Mouse (Mus musculus): Measurements from ENCODE around the gene Gm9857.

The Gm9857 gene

GRCm38 (mm10) chr3:108921822-108922221 lies 18.4 kb downstream of the Gm9857 start:
- no peak for DNase-seq

GRCm38 (mm10) chr3:108920442-108921070 lies 19.7 kb downstream of the Gm9857 start:
- DNase-seq, result peak; percentile 31

- DNase-seq, result no peak
These were observed 21.4 kb downstream of the Gm9857 start for GRCm38 (mm10) chr3:108918852-108919251.

GRCm38 (mm10) chr3:108917986-108918385 lies 22.3 kb downstream of the Gm9857 start:
- DNase-seq, result no peak

GRCm38 (mm10) chr3:108916857-108917256 lies 23.4 kb downstream of the Gm9857 start:
- DNase-seq, result no peak

DNA sequence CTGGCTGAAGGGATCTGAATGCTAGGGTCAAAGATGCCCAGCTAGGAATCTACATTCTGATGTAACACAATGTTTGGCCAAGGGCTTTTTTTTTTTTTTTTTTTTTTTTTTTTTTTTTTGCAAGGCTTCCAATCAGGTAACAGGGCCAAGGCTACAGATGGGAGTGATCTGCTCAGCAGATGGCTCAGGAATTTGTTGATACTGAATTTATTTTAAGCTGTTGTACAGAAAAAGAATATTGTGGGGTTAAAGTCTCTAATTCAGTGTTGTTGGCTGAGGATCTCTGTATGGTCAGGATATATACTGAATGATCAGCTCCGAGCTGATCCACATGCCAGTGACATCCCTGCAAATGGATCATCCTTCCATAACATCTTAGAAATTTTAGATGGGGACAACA lies 24.2 kb downstream of the Gm9857 start:
- DNase-seq, result no peak

DNA sequence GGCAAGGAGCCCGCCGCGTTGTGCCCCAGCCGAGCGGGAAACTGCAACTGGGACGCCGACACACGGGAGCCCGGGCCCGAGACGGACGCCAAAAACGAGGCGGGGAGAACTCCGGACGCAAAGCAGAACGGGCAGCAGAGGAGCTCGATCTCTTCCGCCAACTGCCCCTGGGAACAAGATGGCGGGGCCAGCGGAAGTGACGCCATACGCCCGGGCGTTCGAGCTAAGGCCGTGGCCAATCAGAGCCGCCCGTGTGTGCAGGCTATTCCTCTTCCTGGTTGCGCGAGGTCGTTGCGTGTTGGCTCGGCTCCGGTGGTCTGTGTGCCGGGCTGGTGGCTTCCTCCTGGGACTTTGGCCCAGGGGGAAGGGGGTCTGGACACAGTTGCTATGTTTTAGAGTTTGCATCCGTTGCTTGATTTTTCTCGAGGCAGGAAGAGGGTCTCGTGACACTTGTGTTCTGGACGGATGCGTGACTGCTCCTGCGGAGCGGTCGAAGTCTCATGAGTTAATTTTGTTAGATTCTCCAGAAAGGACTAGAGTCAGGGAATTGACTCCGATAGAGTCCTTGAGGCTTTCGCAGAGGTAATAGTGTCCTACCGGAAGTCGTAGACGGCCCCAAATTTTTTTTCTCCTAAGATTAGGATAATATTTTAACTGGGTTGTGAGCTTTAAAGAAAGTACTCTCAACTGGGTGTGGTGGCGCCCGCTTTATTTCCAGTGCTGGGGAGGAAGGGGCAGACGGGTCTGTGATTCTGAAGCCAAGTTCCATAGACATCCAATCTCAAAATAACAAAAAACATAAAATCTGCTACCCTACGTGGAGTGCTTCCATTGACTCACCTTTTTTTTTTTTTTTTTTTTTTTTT lies 28.5 kb downstream of the Gm9857 start, which contains the start of gene Prpf38b:
TSS of gene Prpf38b (minus strand) at position 180 of the 866 bp plus-strand sequence.
- DNase-seq, result peak; percentile 97

DNA sequence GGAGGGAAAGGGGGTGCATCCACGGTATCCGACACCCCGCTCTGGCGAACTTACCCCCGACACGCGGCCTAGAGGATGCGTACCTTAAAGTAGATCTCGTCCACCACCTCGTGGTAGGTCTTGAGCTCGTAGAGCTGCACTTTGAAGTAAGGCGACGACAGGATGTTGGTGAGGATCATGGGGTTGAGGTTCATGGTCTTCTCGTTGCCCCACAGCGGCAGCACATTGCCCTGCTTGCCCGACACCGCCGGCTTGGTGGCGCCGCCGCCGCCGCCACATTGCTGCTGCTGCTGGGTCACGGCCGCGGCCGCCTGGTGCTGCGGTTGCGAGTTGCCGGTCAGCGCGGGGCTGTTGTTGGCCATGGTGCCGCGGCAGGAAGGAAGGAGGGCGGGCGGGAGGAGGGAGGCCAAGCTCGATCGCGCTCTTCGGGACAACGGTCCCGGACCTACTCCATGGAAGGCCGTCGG lies 29.1 kb downstream of the Gm9857 start:
- DNase-seq, result peak; percentile 73

- DNase-seq, result peak; percentile 20
These were observed 29.8 kb downstream of the Gm9857 start for GRCm38 (mm10) chr3:108910303-108911080.

GRCm38 (mm10) chr3:108902934-108903333 lies 37.3 kb downstream of the Gm9857 start:
- no peak for DNase-seq

- no peak for DNase-seq
These were observed 38.2 kb downstream of the Gm9857 start for GRCm38 (mm10) chr3:108902038-108902437.

DNA sequence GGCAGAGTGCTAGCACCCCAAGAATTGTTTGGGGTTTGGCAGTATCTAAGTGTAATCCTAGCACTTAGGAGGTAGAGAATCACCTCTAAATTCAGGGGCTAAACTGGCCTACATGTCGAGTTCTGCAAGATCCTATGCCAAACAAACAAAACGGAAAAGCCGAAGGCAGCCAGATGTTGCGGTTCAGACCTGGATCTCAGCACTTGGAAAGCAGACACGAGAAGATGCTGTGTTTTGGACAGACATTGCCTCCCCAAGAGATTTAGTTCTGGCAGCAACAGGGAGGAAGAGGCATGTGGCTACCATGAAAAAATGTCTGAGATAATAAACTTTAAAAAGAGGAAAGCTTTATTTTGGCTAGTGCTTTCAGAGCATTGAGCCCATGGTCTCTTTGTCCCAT lies 39.6 kb downstream of the Gm9857 start:
- DNase-seq, result no peak

DNA sequence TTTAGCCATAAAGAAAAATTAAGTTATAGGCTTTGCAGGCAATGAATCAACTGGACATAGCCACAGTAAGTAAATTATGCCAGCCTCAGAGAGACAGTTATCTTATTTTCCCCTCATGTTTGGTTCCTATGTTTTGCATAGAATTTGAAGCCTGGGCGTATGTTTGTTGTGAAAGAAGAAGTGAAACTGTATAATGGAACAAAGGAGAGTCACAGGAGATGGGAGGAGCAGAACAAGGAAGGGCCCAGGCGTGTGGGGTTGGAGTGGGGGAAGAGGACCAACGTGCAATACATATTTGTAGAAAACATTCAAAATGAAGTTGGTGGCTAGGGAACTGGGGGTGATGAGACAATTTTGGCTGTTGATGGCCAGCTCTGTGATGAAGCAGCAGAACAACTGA lies 40.1 kb downstream of the Gm9857 start:
- DNase-seq, result no peak

DNA sequence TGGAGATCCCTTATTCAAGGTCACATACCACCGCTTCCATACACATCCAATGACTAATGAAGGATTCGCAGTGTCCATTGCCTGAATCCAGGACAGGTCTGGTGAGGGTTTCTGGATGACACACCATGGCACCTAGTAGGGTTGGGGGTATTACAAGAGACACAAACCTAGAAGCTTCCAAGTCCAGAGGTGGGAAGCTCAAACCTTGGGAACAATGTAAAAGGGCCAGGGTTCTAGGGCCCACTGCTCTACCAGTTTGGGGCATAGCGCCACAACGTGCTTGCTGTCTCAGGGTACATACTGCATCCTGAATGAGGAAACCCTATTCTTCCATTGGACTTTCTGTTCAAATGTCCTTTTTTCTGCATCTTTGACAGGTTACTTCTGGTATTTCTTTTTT lies 41.6 kb downstream of the Gm9857 start:
- no peak for DNase-seq

DNA sequence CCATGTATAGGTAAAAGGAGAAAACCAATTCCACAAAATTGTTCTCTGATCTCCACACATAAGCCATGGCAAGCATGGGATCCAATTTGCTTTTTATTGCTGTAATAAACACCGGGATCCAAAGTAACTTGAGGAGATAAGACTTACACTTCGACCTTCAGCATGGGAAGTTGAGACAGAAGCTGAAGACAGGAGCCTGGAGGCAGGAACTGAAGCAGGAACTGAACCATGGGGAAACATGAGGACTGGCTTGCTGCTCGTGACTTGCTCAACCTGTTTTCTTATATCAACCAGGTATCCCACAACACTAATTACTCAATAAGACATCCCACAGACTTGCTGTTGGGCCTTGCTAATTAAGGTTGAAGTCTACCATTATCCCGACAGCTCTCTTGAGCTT lies 47.3 kb downstream of the Gm9857 start:
- DNase-seq, result no peak

GRCm38 (mm10) chr3:108892080-108892479 lies 48.2 kb downstream of the Gm9857 start:
- no peak for DNase-seq
